Mouse (Mus musculus): ENCODE measurements around the gene Cdc42ep5. TPM values are rescaled to one million over a fixed set of nuclear protein-coding genes. Genes with fewer than 3 reads are reported as not detected.
A peak's percentile ranks its signal among the peaks of the same experiment; 100 is the strongest.

The Cdc42ep5 gene
- polyA plus RNA-seq, 1 experiment from 2014 or later = 126 TPM

GRCm38 (mm10) chr7:4137746-4138145, 26.9 kb downstream of the Cdc42ep5 start:
- Histone ChIP-seq H3K4me1 (replicated peaks; ENCODE audit: control insufficient read depth, insufficient read depth, low read length) (peaks cover 4% of the 10 kb centered on the region), H3K27ac (ENCODE audit: low read depth, low read length) (peak overlapping the region; percentile 92; the same call in 1 of the 2 replicates), H3K27me3 (replicated peaks; ENCODE audit: control insufficient read depth, insufficient read depth, low read length) (no peaks in the 10 kb centered on the region), H3K4me2 (replicated peaks; ENCODE audit: low read depth) (peak overlapping the region; percentile 90), H3K4me3 (ENCODE audit: low read depth, low read length) (peak overlapping the region; percentile 68), H3K9me3 (ENCODE audit: control insufficient read depth) (no peaks in the 10 kb centered on the region), H3K9ac (ENCODE audit: low read depth, low read length) (peak overlapping the region; percentile 73), H3K36me3 (ENCODE audit: control insufficient read depth, insufficient read depth) (peaks cover 43% of the 10 kb centered on the region)
- 42% methylated on average over 3 of the region's 3 CpGs for WGBS
- no peak for TF ChIP-seq CTCF (IDR thresholded peaks at IDR 0.05; ENCODE audit: low read depth)
- no peak for ATAC-seq

- peak; percentile 99 for ATAC-seq
- Histone ChIP-seq H3K4me3 (ENCODE audit: low read depth, low read length) (peak within 1 kb of the TSS; percentile 68), H3K9ac (ENCODE audit: low read depth, low read length) (peak within 1 kb of the TSS; percentile 73), H3K4me2 (replicated peaks; ENCODE audit: low read depth) (peak within 1 kb of the TSS; percentile 90), H3K27ac (ENCODE audit: low read depth, low read length) (peak within 1 kb of the TSS; percentile 92), H3K9me3 (ENCODE audit: control insufficient read depth) (no peaks in the 10 kb centered on the region), H3K4me1 (replicated peaks; ENCODE audit: control insufficient read depth, insufficient read depth, low read length) (peaks cover 4% of the 10 kb centered on the region), H3K36me3 (ENCODE audit: control insufficient read depth, insufficient read depth) (peaks cover 35% of the 10 kb centered on the region), H3K27me3 (replicated peaks; ENCODE audit: control insufficient read depth, insufficient read depth, low read length) (no peaks in the 10 kb centered on the region)
- WGBS = under 1% methylated on average over 72 of the region's 78 CpGs
- TF ChIP-seq CTCF (IDR thresholded peaks at IDR 0.05; ENCODE audit: low read depth) = no peak
Measured at GRCm38 (mm10) chr7:4136771-4137531, 27.7 kb downstream of the Cdc42ep5 start, which contains the start of gene Leng8. Gene Leng8 (plus strand): TSS chr7:4137039.

GRCm38 (mm10) chr7:4136404-4136770, 28.3 kb downstream of the Cdc42ep5 start:
- Histone ChIP-seq H3K27ac (ENCODE audit: low read depth, low read length) (peak overlapping the region; percentile 46; the same call in 1 of the 2 replicates), H3K4me3 (ENCODE audit: low read depth, low read length) (peak overlapping the region; percentile 68), H3K27me3 (replicated peaks; ENCODE audit: control insufficient read depth, insufficient read depth, low read length) (no peaks in the 10 kb centered on the region), H3K36me3 (ENCODE audit: control insufficient read depth, insufficient read depth) (peaks cover 29% of the 10 kb centered on the region), H3K4me1 (replicated peaks; ENCODE audit: control insufficient read depth, insufficient read depth, low read length) (peaks cover 4% of the 10 kb centered on the region), H3K9ac (ENCODE audit: low read depth, low read length) (0 out of 2 replicates have a peak overlapping the region, but pooled peaks have one; percentile 41), H3K4me2 (replicated peaks; ENCODE audit: low read depth) (peak overlapping the region; percentile 90), H3K9me3 (ENCODE audit: control insufficient read depth) (no peaks in the 10 kb centered on the region)
- 0 out of 2 replicates have a peak, but pooled peaks have one; percentile 1 for TF ChIP-seq CTCF (IDR thresholded peaks at IDR 0.05; ENCODE audit: low read depth)
- under 1% methylated on average over 16 of the region's 16 CpGs for WGBS
- peak; percentile 19; the same call in 1 of the 2 replicates for ATAC-seq

- Histone ChIP-seq H3K27me3 (replicated peaks; ENCODE audit: control insufficient read depth, insufficient read depth, low read length) (no peaks in the 10 kb centered on the region), H3K4me1 (replicated peaks; ENCODE audit: control insufficient read depth, insufficient read depth, low read length) (peaks cover 4% of the 10 kb centered on the region), H3K4me2 (replicated peaks; ENCODE audit: low read depth) (no peak overlapping the region), H3K36me3 (ENCODE audit: control insufficient read depth, insufficient read depth) (peaks cover 16% of the 10 kb centered on the region), H3K9ac (ENCODE audit: low read depth, low read length) (no peak overlapping the region), H3K4me3 (ENCODE audit: low read depth, low read length) (no peak overlapping the region), H3K9me3 (ENCODE audit: control insufficient read depth) (no peaks in the 10 kb centered on the region), H3K27ac (ENCODE audit: low read depth, low read length) (no peak overlapping the region)
- no peak for TF ChIP-seq CTCF (IDR thresholded peaks at IDR 0.05; ENCODE audit: low read depth)
- WGBS = 61% methylated on average over 5 of the region's 5 CpGs
- ATAC-seq = no peak
Measured at GRCm38 (mm10) chr7:4134911-4135310, 29.7 kb downstream of the Cdc42ep5 start.

GRCm38 (mm10) chr7:4132998-4133397, 31.7 kb downstream of the Cdc42ep5 start:
- Histone ChIP-seq H3K27me3 (replicated peaks; ENCODE audit: control insufficient read depth, insufficient read depth, low read length) (no peaks in the 10 kb centered on the region), H3K36me3 (ENCODE audit: control insufficient read depth, insufficient read depth) (no peaks in the 10 kb centered on the region), H3K9me3 (ENCODE audit: control insufficient read depth) (no peaks in the 10 kb centered on the region), H3K9ac (ENCODE audit: low read depth, low read length) (no peak overlapping the region), H3K4me3 (ENCODE audit: low read depth, low read length) (no peak overlapping the region), H3K4me2 (replicated peaks; ENCODE audit: low read depth) (no peak overlapping the region), H3K4me1 (replicated peaks; ENCODE audit: control insufficient read depth, insufficient read depth, low read length) (peaks cover 4% of the 10 kb centered on the region), H3K27ac (ENCODE audit: low read depth, low read length) (no peak overlapping the region)
- 78% methylated on average over 7 of the region's 7 CpGs for WGBS
- no peak for ATAC-seq
- TF ChIP-seq CTCF (IDR thresholded peaks at IDR 0.05; ENCODE audit: low read depth) = no peak

- Histone ChIP-seq H3K36me3 (ENCODE audit: control insufficient read depth, insufficient read depth) (no peaks in the 10 kb centered on the region), H3K4me1 (replicated peaks; ENCODE audit: control insufficient read depth, insufficient read depth, low read length) (no peaks in the 10 kb centered on the region), H3K9ac (ENCODE audit: low read depth, low read length) (no peak overlapping the region), H3K27ac (ENCODE audit: low read depth, low read length) (no peak overlapping the region), H3K9me3 (ENCODE audit: control insufficient read depth) (no peaks in the 10 kb centered on the region), H3K27me3 (replicated peaks; ENCODE audit: control insufficient read depth, insufficient read depth, low read length) (no peaks in the 10 kb centered on the region), H3K4me3 (ENCODE audit: low read depth, low read length) (no peak overlapping the region), H3K4me2 (replicated peaks; ENCODE audit: low read depth) (no peak overlapping the region)
- WGBS = 92% methylated on average over 3 of the region's 3 CpGs
- TF ChIP-seq CTCF (IDR thresholded peaks at IDR 0.05; ENCODE audit: low read depth) = no peak
- no peak for ATAC-seq
Measured at GRCm38 (mm10) chr7:4132581-4132980, 32.1 kb downstream of the Cdc42ep5 start.

Measured in intestine, postnatal 0 days (tissue).